Mouse (Mus musculus): ENCODE measurements around the gene Eef1akmt2.

Gene Eef1akmt2

DNA sequence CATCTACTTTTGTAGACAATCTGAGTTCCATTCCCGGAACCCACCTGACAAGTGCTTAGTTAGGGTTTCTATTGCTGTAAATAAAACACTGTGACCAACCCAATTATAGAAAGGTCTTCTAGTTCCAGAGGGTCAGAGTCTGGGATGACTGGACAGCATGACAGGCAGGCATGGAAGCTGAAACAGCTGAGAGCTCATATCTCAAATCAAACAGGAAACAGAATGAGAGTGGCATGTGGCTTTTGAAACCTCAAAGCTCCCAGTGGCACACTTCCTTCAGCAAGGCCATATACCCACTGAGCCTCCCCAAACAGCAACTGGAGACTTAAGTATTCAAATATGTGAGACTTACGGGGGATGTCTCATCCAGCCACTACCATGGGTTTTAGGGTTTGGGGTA is 20.6 kb upstream of the Eef1akmt2 start:
- no peak for DNase-seq (ENCODE audit: low spot score in 2 of 2)

DNA sequence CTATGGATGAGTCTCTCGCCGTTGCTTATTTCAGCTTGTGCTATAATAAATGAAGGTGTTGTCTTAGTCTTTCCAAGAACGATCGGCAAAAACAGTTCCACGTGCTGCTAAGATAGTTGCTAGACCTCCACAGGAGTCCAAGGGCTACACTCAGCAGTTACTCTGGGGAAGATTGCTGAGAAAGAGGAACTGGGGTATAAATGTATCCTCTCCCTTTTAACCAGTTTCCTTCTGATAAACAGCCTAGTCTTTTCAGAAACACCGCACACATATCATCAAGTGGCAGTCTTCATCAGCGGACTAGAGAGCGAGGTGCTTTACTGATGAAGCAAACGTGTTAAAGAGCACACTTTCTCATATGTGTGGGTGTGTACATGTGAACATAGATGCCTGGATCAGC is 13.8 kb upstream of the Eef1akmt2 start:
- DNase-seq (ENCODE audit: low spot score in 2 of 2): no peak

DNA sequence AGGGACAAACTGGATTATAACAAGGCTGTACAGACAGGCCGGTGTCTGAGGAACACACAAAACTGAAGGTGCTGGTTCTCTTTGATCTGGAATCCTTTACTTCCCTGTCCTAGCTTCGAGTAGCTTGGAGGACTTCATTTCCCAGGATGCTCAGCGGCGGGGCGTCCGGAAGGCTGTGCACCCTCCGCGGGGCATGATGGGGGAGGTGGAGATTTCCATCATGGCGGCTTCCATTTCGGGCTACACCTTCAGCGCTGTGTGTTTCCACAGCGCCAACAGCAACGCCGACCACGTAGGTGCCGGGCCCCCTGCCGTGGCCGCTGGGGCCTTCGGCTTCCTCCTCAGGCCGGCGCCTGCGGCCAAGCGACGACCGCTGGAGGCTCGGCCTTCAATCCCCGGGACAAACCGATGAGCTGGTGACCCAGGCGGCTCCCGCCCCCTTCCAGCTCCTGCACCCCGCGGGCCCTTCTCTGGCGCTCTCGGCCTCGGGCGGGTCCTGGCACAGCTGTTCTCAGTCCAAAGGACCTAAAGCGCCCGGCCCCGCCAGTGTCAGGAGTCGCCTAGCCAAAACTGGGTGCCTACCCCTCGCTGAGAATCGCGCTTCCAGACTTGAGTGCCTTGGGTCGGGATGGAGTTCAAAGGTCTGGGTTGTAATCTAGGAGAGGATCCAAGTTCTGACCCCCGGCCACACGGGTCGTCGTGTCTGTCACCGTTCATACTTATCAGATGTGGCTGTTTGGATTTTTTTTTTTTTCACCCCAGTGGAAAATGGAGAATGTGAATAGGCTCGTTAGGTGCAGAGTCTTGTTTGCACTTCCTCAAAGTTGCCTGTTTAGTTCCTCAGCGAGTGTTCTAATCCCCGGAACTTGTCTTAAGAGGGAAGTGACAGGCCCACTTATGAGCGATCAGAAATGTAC is 6.8 kb upstream of the Eef1akmt2 start, which contains the start of gene Abraxas2:
Gene Abraxas2 (plus strand): TSS at position 184 of the 917 bp plus-strand sequence.
- peak; percentile 93 for DNase-seq (ENCODE audit: low spot score in 2 of 2)

DNA sequence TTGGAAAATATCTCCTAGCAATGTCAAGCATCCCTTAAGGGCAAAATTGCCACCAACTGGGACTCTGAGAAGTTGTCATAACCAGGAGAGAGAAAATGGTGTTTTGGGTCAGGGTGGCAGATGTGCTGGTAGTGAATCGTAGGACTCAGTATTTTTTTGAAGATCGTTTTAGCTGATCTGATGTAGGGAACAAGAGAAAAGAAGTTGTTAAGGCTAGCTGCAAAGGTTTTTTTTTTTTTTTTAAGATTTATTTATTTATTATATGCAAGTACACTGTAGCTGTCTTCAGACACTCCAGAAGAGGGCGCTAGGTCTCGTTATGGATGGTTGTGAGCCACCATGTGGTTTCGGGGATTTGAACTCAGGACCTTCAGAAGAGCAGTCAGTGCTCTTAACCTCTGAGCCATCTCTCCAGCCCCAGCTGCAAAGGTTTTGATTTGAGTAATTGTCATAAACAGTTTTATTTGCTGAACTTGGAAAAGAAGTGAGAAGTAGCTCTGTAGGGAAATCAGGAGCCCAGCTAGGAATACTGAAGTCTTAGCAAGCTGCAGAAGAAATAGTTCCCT is 5.7 kb upstream of the Eef1akmt2 start:
- no peak for DNase-seq (ENCODE audit: low spot score in 2 of 2)

GRCm38 (mm10) chr7:132856083-132856482 is 3.6 kb upstream of the Eef1akmt2 start:
- no peak for DNase-seq (ENCODE audit: low spot score in 2 of 2)

DNA sequence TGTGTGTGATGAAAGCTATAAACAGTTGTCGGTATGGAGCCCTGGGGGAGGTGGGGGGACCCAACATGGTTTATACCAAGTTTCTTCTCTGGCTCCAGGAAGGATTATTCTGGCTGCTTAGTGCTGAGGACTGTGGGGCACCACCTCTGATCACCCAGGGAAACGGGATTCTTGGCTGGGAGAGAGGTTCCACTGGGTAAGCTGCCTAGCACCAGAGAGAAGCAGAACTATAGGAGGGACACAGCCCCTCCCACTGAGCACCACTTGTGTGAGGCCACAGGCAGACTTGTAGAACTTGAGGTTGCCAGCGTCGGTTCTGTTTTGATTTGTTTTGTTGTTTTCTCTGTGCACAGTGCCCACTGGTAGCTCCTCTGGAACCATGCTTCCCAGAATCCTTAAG is 1.5 kb upstream of the Eef1akmt2 start:
- DNase-seq (ENCODE audit: low spot score in 2 of 2): no peak

DNA sequence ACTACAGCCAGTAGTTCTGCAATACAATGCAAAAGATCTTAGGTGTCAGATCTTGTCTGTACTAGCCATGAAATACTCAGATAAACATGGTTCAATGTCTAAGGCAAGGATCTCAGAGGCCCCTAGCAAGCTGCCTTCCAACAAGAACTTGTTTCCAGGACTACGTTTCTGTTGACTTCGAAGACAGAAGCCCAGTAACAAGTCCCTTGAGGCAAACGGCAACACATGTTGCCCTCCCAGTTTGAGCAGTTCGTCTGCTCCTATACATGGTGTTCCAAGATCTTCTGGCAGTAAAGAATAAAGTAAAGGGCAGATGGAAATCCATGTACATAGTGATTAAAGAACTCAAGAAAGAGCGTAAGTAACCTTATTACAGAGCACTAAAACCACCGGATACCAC is 888 bp upstream of the Eef1akmt2 start:
- DNase-seq (ENCODE audit: low spot score in 2 of 2): no peak

DNA sequence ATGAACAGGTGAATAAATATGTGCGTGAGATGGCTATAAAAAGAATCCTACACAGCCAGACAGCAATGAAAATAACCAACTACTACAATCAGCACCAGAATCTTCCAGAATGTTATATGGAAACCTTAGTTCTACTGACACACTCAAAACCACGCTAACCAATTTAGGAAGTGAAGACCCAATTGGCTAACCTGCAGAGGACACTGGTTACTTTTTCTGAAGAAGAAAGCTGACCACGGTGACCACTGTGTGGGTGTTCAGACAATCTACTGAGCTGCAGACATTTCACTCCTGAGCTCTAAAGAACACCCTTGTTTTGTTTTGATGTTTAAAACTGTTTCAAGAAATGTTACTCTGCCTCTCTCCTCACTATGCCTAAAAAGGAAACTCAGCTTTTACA is 9.3 kb downstream of the Eef1akmt2 start:
- DNase-seq (ENCODE audit: low spot score in 2 of 2): no peak

- DNase-seq (ENCODE audit: low spot score in 2 of 2): no peak
Observed at GRCm38 (mm10) chr7:132842455-132842854, 10.0 kb downstream of the Eef1akmt2 start.

DNA sequence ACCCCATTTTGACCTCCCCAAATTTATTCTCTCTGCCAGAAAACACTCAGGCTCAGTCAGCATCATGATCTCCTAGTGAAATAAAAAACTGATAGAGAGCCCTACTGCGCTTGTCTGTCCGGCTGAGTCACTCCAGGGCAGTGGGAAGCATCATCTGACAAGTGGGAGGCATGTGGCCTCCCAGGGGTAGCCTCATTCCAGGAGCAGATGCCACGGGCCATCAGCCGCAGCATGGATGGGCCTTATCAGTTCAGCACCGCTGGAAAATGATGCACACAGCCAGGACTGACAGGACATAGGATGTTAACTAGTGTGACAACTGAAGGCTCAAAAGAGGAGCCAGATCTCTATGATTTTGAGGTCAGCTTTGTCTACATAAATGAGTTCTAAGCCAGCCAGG is 11.2 kb downstream of the Eef1akmt2 start:
- DNase-seq (ENCODE audit: low spot score in 2 of 2): no peak

- no peak for DNase-seq (ENCODE audit: low spot score in 2 of 2)
Observed at GRCm38 (mm10) chr7:132830955-132831354, 21.5 kb downstream of the Eef1akmt2 start.

GRCm38 (mm10) chr7:132824346-132825022 is 28.0 kb downstream of the Eef1akmt2 start:
- DNase-seq (ENCODE audit: low spot score in 2 of 2): no peak

- no peak for DNase-seq (ENCODE audit: low spot score in 2 of 2)
Observed at GRCm38 (mm10) chr7:132823832-132824231, 28.6 kb downstream of the Eef1akmt2 start.

GRCm38 (mm10) chr7:132820692-132821091 is 31.8 kb downstream of the Eef1akmt2 start:
- no peak for DNase-seq (ENCODE audit: low spot score in 2 of 2)

GRCm38 (mm10) chr7:132817056-132817455 is 35.4 kb downstream of the Eef1akmt2 start:
- no peak for DNase-seq (ENCODE audit: low spot score in 2 of 2)

- no peak for DNase-seq (ENCODE audit: low spot score in 2 of 2)
Observed at GRCm38 (mm10) chr7:132816528-132816927, 35.9 kb downstream of the Eef1akmt2 start.

GRCm38 (mm10) chr7:132815081-132815480 is 37.4 kb downstream of the Eef1akmt2 start:
- peak in 1 of 2 experiments; percentile 3 for DNase-seq (ENCODE audit: low spot score in 2 of 2)

- no peak for DNase-seq (ENCODE audit: low spot score in 2 of 2)
Observed at GRCm38 (mm10) chr7:132814089-132814450, 38.4 kb downstream of the Eef1akmt2 start.

DNA sequence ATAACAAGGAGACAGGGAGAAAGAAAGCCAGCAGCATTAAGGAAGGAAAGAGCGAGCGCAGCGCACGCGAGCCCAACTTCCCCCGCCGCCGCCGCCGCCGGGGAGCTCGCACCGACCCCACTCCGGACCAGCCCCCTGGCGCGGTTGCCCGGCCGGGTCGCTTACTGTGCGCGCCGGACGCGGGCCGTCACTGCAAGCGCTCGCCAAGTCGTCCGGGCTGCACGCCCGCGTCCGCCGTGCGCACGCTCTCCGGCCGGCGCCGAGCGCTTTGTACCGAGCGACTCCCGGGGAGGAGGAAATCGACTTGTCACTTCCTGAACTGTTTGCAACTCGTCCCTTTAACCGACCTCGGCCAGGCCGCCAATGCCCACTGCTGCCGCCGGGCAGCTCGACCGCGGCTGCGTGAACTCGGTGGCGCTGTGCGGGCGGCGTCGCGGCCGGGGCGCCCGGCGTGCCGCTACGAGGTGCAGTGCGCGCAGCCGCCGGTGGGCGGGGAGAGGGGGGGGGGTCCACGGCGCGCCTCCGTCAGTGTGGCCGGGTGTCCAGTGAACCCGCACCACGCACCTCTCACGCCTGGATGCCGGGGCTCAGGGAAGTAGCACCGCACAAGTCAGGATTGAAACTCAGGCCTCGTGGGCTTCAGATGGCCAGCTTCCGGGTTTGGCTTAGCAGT is 38.9 kb downstream of the Eef1akmt2 start, which contains the start of gene Fam53b:
Gene Fam53b (minus strand): TSS at position 471 of the 673 bp plus-strand sequence.
- DNase-seq (ENCODE audit: low spot score in 2 of 2): peak; percentile 64 to 71

DNA sequence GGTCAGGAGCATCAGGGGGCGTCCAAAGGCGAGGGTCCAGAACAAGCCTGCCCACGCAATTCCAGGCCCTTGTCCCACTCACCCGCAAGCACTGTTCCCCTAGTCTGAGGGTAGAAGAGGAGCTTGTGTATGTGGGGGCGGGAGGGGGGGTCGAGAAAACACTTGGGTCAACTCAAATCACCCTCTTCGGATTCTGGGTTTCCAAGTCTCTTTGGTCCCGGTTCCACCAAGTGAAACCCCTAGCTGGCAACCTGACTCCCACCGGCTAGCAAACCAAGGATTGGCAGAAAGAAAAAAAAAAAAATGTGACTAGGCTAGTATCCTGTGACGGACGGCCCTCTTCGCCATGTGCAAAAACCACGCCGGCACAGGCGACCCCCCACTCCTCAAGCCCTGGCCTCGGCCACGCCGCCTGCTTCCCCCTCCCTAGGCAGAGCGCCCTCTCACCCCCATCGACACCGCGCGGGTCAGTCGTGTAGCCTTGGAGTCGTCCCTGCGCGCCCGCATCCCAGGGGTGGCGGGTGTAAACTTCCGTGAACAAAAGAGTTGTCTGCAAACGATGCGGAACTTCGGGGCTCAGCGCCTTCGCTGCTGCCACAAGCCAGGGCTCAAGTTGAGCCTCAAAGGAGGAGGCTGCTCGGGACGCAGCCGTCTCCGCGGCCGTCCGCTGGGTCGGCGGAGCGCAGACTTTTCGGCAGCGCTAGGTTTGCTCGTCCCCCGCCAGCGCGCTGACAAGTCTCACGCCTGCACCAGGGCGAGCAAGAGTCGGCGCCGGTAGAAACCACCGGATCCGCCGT is 39.7 kb downstream of the Eef1akmt2 start:
- DNase-seq (ENCODE audit: low spot score in 2 of 2): peak in 1 of 2 experiments; percentile 48

Measured in right cerebral cortex, adult 2 months (tissue).